Mouse (Mus musculus) thymus, adult 2 months (tissue): ENCODE data around the gene 4930432K21Rik.

Experiments used
- CTCF ChIP-seq: fragments of 200-500 bp; IDR thresholded peaks from 2 replicates; pipeline ENCODE4 v1.5.1; 2012; ENCODE audit warnings: mild to moderate bottlenecking, control low read depth, low read length, moderate library complexity, borderline replicate concordance; ENCODE audit not compliant: control insufficient read depth, poor library complexity, insufficient read depth; ENCODE audit errors: extremely low read depth
- POLR2A ChIP-seq: fragments of 200-500 bp; IDR thresholded peaks from 2 replicates; pipeline ENCODE4 v1.6.1; 2012; ENCODE audit warnings: mild to moderate bottlenecking, low read length, control low read depth, moderate library complexity; ENCODE audit not compliant: control insufficient read depth, poor library complexity, insufficient read depth; ENCODE audit errors: extremely low read depth

- TF ChIP-seq CTCF = 0 out of 2 replicates have a peak, but pooled peaks have one; percentile 17
- no peak for TF ChIP-seq POLR2A
Measured at GRCm38 (mm10) chr8:84202466-84202865, 54.6 kb downstream of the 4930432K21Rik start.
